Mouse (Mus musculus): ENCODE results near the gene Rnasek. TPM values are rescaled to one million over a fixed set of nuclear protein-coding genes. Genes with fewer than 3 reads are reported as not detected.
A peak's percentile ranks its signal among the peaks of the same experiment; 100 is the strongest.

Gene Rnasek
- 416 and 443 TPM in 2 replicates for polyA plus RNA-seq (2015; fragmentation: Nextera tagmentation; extraction: Ambion mirVana)

GRCm38 (mm10) chr11:70239541-70240279 lies at the start of gene Rnasek, which contains the start of gene Gm21988:
Gene Rnasek (minus strand): TSS chr11:70239842.
Gene Gm21988 (minus strand): TSS chr11:70239830.
- H3K36me3 ChIP-seq (ENCODE audit: control insufficient read depth, insufficient read depth, low read length), result peaks cover 4% of the 10 kb centered on the region
- H3K4me2 ChIP-seq (ENCODE audit: low read length), result peak within 1 kb of the TSS; percentile 96
- H3K27me3 ChIP-seq (replicated peaks; ENCODE audit: control insufficient read depth, insufficient read depth, low read length), result no peaks in the 10 kb centered on the region
- peak within 1 kb of the TSS; percentile 93 for H3K4me3 ChIP-seq (ENCODE audit: low read length)
- under 1% methylated on average over 31 of the region's 35 CpGs for WGBS
- peak; percentile 53 for ATAC-seq
- peak within 1 kb of the TSS; percentile 95 for H3K9ac ChIP-seq (ENCODE audit: low read depth, low read length)
- peak within 1 kb of the TSS; percentile 88 for H3K27ac ChIP-seq (ENCODE audit: low read depth, low read length)
- peaks cover 25% of the 10 kb centered on the region for H3K4me1 ChIP-seq (ENCODE audit: control insufficient read depth, insufficient read depth, low read depth, low read length)
- no peaks in the 10 kb centered on the region for H3K9me3 ChIP-seq (ENCODE audit: control insufficient read depth, low read length)

GRCm38 (mm10) chr11:70289236-70289635 lies 49.6 kb upstream of the Rnasek start:
- H3K4me2 ChIP-seq (ENCODE audit: low read length), result no peak overlapping the region
- no peak overlapping the region for H3K4me3 ChIP-seq (ENCODE audit: low read length)
- no peaks in the 10 kb centered on the region for H3K9me3 ChIP-seq (ENCODE audit: control insufficient read depth, low read length)
- H3K36me3 ChIP-seq (ENCODE audit: control insufficient read depth, insufficient read depth, low read length), result no peaks in the 10 kb centered on the region
- 44% methylated on average over 6 of the region's 6 CpGs for WGBS
- 0 out of 2 replicates have a peak overlapping the region, but pooled peaks have one; percentile 14 for H3K9ac ChIP-seq (ENCODE audit: low read depth, low read length)
- no peak for ATAC-seq
- no peak overlapping the region for H3K27ac ChIP-seq (ENCODE audit: low read depth, low read length)
- H3K4me1 ChIP-seq (ENCODE audit: control insufficient read depth, insufficient read depth, low read depth, low read length), result 0 out of 2 replicates have a peak, but pooled peaks cover 2% of the 10 kb centered on the region
- H3K27me3 ChIP-seq (replicated peaks; ENCODE audit: control insufficient read depth, insufficient read depth, low read length), result no peaks in the 10 kb centered on the region

- no peak overlapping the region for H3K4me2 ChIP-seq (ENCODE audit: low read length)
These were observed 48.5 kb upstream of the Rnasek start for GRCm38 (mm10) chr11:70288102-70288501.

GRCm38 (mm10) chr11:70285686-70286085 lies 46.0 kb upstream of the Rnasek start:
- Histone ChIP-seq H3K4me1 (ENCODE audit: control insufficient read depth, insufficient read depth, low read depth, low read length) (0 out of 2 replicates have a peak, but pooled peaks cover 2% of the 10 kb centered on the region), H3K9me3 (ENCODE audit: control insufficient read depth, low read length) (no peaks in the 10 kb centered on the region), H3K4me2 (ENCODE audit: low read length) (no peak overlapping the region), H3K4me3 (ENCODE audit: low read length) (no peak overlapping the region), H3K9ac (ENCODE audit: low read depth, low read length) (no peak overlapping the region), H3K27me3 (replicated peaks; ENCODE audit: control insufficient read depth, insufficient read depth, low read length) (no peaks in the 10 kb centered on the region), H3K27ac (ENCODE audit: low read depth, low read length) (no peak overlapping the region), H3K36me3 (ENCODE audit: control insufficient read depth, insufficient read depth, low read length) (no peaks in the 10 kb centered on the region)
- ATAC-seq, result no peak
- 81% methylated on average over 5 of the region's 5 CpGs for WGBS

More at GRCm38 (mm10) chr11:70288102-70288501, 48.5 kb upstream of the Rnasek start:
- Histone ChIP-seq H3K9me3 (ENCODE audit: control insufficient read depth, low read length) (no peaks in the 10 kb centered on the region), H3K36me3 (ENCODE audit: control insufficient read depth, insufficient read depth, low read length) (no peaks in the 10 kb centered on the region), H3K4me1 (ENCODE audit: control insufficient read depth, insufficient read depth, low read depth, low read length) (0 out of 2 replicates have a peak, but pooled peaks cover 2% of the 10 kb centered on the region), H3K27me3 (replicated peaks; ENCODE audit: control insufficient read depth, insufficient read depth, low read length) (no peaks in the 10 kb centered on the region), H3K4me3 (ENCODE audit: low read length) (no peak overlapping the region), H3K9ac (ENCODE audit: low read depth, low read length) (no peak overlapping the region), H3K27ac (ENCODE audit: low read depth, low read length) (no peak overlapping the region)
- no peak for ATAC-seq
- 88% methylated on average over 10 of the region's 10 CpGs for WGBS

GRCm38 (mm10) chr11:70284757-70285156 lies 45.1 kb upstream of the Rnasek start:
- 87% methylated on average over 3 of the region's 3 CpGs for WGBS
- Histone ChIP-seq H3K9ac (ENCODE audit: low read depth, low read length) (no peak overlapping the region), H3K4me1 (ENCODE audit: control insufficient read depth, insufficient read depth, low read depth, low read length) (0 out of 2 replicates have a peak, but pooled peaks cover 2% of the 10 kb centered on the region), H3K4me2 (ENCODE audit: low read length) (no peak overlapping the region), H3K27me3 (replicated peaks; ENCODE audit: control insufficient read depth, insufficient read depth, low read length) (no peaks in the 10 kb centered on the region), H3K27ac (ENCODE audit: low read depth, low read length) (no peak overlapping the region), H3K9me3 (ENCODE audit: control insufficient read depth, low read length) (no peaks in the 10 kb centered on the region), H3K4me3 (ENCODE audit: low read length) (no peak overlapping the region), H3K36me3 (ENCODE audit: control insufficient read depth, insufficient read depth, low read length) (no peaks in the 10 kb centered on the region)
- no peak for ATAC-seq

GRCm38 (mm10) chr11:70283666-70284065 lies 44.0 kb upstream of the Rnasek start:
- Histone ChIP-seq H3K4me1 (ENCODE audit: control insufficient read depth, insufficient read depth, low read depth, low read length) (no peaks in the 10 kb centered on the region), H3K27me3 (replicated peaks; ENCODE audit: control insufficient read depth, insufficient read depth, low read length) (no peaks in the 10 kb centered on the region), H3K4me2 (ENCODE audit: low read length) (no peak overlapping the region), H3K27ac (ENCODE audit: low read depth, low read length) (no peak overlapping the region), H3K36me3 (ENCODE audit: control insufficient read depth, insufficient read depth, low read length) (no peaks in the 10 kb centered on the region), H3K4me3 (ENCODE audit: low read length) (no peak overlapping the region), H3K9me3 (ENCODE audit: control insufficient read depth, low read length) (no peaks in the 10 kb centered on the region), H3K9ac (ENCODE audit: low read depth, low read length) (no peak overlapping the region)
- WGBS, result 88% methylated on average over 4 of the region's 4 CpGs
- no peak for ATAC-seq

- no peak for ATAC-seq
- H3K4me1 ChIP-seq (ENCODE audit: control insufficient read depth, insufficient read depth, low read depth, low read length), result no peaks in the 10 kb centered on the region
These were observed 40.8 kb upstream of the Rnasek start for GRCm38 (mm10) chr11:70280441-70280840.

GRCm38 (mm10) chr11:70278961-70279360 lies 39.3 kb upstream of the Rnasek start:
- Histone ChIP-seq H3K27ac (ENCODE audit: low read depth, low read length) (no peak overlapping the region), H3K4me3 (ENCODE audit: low read length) (no peak overlapping the region), H3K9me3 (ENCODE audit: control insufficient read depth, low read length) (no peaks in the 10 kb centered on the region), H3K27me3 (replicated peaks; ENCODE audit: control insufficient read depth, insufficient read depth, low read length) (no peaks in the 10 kb centered on the region), H3K4me1 (ENCODE audit: control insufficient read depth, insufficient read depth, low read depth, low read length) (no peaks in the 10 kb centered on the region), H3K36me3 (ENCODE audit: control insufficient read depth, insufficient read depth, low read length) (no peaks in the 10 kb centered on the region), H3K9ac (ENCODE audit: low read depth, low read length) (no peak overlapping the region), H3K4me2 (ENCODE audit: low read length) (no peak overlapping the region)
- no peak for ATAC-seq
- 81% methylated on average over 3 of the region's 3 CpGs for WGBS

More at GRCm38 (mm10) chr11:70280441-70280840, 40.8 kb upstream of the Rnasek start:
- H3K9me3 ChIP-seq (ENCODE audit: control insufficient read depth, low read length), result no peaks in the 10 kb centered on the region
- H3K4me3 ChIP-seq (ENCODE audit: low read length), result no peak overlapping the region
- no peak overlapping the region for H3K4me2 ChIP-seq (ENCODE audit: low read length)
- no peak overlapping the region for H3K9ac ChIP-seq (ENCODE audit: low read depth, low read length)
- no peaks in the 10 kb centered on the region for H3K27me3 ChIP-seq (replicated peaks; ENCODE audit: control insufficient read depth, insufficient read depth, low read length)
- 74% methylated on average over 3 of the region's 3 CpGs for WGBS
- no peak overlapping the region for H3K27ac ChIP-seq (ENCODE audit: low read depth, low read length)
- no peaks in the 10 kb centered on the region for H3K36me3 ChIP-seq (ENCODE audit: control insufficient read depth, insufficient read depth, low read length)

GRCm38 (mm10) chr11:70271641-70272040 lies 32.0 kb upstream of the Rnasek start:
- Histone ChIP-seq H3K27me3 (replicated peaks; ENCODE audit: control insufficient read depth, insufficient read depth, low read length) (no peaks in the 10 kb centered on the region), H3K4me3 (ENCODE audit: low read length) (no peak overlapping the region), H3K9ac (ENCODE audit: low read depth, low read length) (no peak overlapping the region), H3K27ac (ENCODE audit: low read depth, low read length) (no peak overlapping the region), H3K4me2 (ENCODE audit: low read length) (no peak overlapping the region), H3K9me3 (ENCODE audit: control insufficient read depth, low read length) (no peaks in the 10 kb centered on the region), H3K4me1 (ENCODE audit: control insufficient read depth, insufficient read depth, low read depth, low read length) (no peaks in the 10 kb centered on the region), H3K36me3 (ENCODE audit: control insufficient read depth, insufficient read depth, low read length) (no peaks in the 10 kb centered on the region)
- 88% methylated on average over 7 of the region's 7 CpGs for WGBS
- ATAC-seq, result no peak
